Mouse (Mus musculus) right cerebral cortex, postnatal 10 days (tissue): ENCODE data around the gene Dhrs7b.
"Not testable (repeated sequence)": the region's sequence is repeated elsewhere in the genome, so short reads cannot be mapped to it uniquely, and the experiment has no call there.

Experiments
- DNase-seq, 2 experiments: peaks; one replicate each; pipeline ENCODE4 v3.0.0; 2021; ENCODE audit warnings: low spot score in 2 of 2

The Dhrs7b gene

DNA sequence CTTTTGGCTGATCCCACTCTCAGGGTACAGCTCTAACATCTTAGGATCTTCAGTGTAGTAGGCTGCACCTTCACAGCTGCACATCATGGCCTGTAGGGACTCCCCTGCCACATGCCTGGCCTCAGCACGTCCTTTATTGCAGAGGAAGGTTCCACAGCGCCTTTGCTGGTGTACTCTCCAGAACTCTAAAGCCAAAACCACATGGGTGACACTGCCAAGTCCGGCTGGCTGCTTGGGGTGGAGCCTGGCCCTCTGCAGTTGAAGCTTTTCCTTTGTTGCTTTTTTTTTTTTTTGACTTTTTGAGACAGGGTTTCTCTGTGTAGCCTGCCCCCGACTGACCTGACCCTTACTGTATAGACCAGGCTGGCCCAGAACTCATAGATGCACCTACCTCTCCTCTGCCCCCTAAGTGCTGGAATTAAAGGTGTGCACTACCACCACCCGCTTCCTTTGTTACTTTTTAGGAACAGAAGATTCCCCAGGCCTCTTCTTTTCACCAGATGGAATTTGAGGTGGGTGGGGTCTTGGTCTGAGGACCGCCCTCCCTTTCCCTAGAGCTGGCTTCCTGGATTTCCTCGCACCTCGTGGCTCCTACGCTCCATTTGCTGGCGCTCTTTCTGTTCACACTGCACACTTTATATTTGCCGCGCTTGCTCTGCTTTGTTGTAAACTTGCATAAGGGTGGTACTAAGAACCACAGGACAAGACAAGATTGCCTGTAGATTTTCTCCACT lies 11.2 kb downstream of the Dhrs7b start:
- no peak for DNase-seq

DNA sequence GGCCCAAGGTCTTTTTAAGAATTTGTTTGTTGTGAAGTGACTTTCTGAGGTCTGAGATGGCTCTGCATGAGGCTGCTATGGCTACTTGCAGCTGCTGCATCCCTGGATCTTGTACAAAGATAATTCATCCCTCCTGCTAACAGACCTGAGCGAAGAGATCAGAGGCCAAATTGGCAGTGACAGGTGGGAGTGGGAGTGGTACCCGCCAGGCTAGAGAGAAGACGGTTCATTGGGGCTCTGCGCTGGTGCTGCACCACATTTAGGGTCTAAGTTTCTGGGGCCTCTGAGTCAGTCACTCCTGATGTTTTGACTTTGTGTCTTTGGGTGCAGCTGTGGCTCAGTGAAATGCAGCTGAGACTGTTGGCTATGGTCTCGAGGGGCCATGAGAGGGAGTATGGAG lies 13.0 kb downstream of the Dhrs7b start:
- DNase-seq: no peak

GRCm38 (mm10) chr11:60845415-60845814 lies 15.0 kb downstream of the Dhrs7b start:
- no peak for DNase-seq

GRCm38 (mm10) chr11:60856587-60856986 lies 26.2 kb downstream of the Dhrs7b start:
- DNase-seq: no peak

- DNase-seq: no peak
Measured at GRCm38 (mm10) chr11:60861993-60862392, 31.6 kb downstream of the Dhrs7b start.

- no peak for DNase-seq
Measured at GRCm38 (mm10) chr11:60863196-60863595, 32.8 kb downstream of the Dhrs7b start.

DNA sequence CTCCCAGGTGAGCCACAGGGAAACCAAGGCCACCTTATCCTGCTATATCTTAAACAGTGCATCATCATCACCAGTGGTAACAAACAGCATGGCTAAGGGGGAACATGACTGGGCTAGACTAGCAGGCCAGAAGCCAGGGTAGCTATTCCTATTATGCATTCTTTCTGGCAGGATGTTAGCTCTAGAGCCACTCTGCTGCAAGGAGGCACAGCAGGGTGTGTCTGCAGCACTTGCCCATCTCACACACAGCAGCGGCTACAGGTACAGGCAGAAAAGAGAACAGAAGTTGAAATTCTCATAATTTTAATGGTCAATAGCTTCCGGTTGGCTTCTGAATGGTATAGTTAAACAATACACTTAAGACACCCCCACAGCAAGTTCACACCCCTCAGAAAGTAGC lies 33.7 kb downstream of the Dhrs7b start:
- DNase-seq: no peak

- DNase-seq: no peak
Measured at GRCm38 (mm10) chr11:60864916-60865315, 34.5 kb downstream of the Dhrs7b start.

DNA sequence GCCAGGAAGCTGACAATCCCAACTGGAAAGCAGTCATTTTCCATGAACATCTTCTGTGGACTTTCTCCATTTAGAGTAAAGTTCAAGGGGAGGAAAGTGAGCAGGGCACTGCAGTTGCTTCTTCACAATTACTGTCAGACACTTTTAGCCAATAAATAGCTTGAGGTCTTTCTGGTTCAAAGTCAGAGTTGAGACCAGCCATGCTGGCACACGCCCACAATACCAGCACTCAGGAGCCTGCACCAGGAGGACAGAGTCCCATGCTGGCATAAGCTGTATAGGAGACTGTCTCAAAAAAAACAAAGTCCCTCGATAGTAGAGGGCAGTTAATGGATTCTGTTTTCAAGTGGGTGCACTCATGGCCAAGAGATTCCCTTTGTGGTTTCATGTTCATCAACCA lies 35.6 kb downstream of the Dhrs7b start:
- no peak for DNase-seq

GRCm38 (mm10) chr11:60867456-60867855 lies 37.0 kb downstream of the Dhrs7b start:
- DNase-seq: no peak

DNA sequence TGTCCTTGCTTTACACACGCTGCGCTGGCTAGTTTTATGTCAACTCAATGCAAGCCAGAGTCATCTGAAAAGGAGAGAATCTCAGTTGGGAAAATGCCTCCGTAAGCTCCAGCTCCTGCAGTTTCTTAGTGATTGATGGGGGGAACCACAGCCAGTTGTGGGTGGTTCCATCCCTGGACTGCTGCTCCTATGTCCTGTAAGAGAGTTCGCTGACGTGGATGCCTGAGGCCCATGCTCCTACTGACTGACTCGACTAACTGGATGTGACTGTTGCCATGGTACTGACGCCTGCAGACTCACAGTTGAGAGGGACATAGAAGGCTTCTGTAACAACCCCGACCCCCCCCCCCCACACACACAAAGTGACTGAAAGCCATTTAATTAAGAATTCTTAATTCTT lies 37.5 kb downstream of the Dhrs7b start:
- no peak for DNase-seq

GRCm38 (mm10) chr11:60869471-60869870 lies 39.0 kb downstream of the Dhrs7b start:
- DNase-seq: not testable (repeated sequence)

DNA sequence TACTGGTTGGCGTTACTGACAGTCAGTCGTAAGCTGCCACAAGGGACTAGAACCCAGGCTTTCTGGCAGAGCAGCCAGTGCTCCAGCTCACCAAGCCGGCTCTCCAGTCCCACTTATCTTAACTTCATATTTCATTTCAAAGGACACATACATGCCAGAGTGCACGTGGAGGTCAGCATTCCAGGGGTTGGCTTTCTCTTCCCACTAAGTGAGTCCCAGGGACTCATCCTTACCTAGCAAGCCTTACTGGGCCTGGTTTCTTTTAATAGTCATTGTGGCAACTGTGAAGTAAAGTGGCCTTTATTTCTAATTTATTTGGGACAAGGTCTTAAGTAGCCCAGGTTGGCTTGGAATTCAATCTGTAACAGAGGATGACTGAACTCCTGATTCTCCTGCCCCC lies 41.0 kb downstream of the Dhrs7b start:
- DNase-seq: no peak

DNA sequence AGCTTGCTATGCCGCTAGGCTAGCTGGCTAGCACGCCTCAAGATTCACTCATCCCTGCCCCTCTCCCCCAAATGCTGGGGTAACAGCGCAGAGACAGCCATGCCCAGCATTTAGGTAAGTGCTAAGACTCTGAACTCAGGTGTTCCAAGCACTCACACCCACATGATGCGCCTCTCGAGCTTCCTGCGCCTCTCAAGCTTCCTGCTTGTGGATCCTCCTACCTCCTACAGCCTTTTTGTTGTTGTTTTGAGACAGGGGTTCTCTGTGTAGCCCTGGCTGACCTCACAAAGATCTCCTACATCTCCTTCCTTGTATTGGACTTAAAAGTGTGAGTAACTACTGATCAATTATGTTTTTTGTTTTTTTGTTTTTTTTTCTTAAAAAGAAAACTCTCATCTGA lies 42.7 kb downstream of the Dhrs7b start:
- no peak for DNase-seq

DNA sequence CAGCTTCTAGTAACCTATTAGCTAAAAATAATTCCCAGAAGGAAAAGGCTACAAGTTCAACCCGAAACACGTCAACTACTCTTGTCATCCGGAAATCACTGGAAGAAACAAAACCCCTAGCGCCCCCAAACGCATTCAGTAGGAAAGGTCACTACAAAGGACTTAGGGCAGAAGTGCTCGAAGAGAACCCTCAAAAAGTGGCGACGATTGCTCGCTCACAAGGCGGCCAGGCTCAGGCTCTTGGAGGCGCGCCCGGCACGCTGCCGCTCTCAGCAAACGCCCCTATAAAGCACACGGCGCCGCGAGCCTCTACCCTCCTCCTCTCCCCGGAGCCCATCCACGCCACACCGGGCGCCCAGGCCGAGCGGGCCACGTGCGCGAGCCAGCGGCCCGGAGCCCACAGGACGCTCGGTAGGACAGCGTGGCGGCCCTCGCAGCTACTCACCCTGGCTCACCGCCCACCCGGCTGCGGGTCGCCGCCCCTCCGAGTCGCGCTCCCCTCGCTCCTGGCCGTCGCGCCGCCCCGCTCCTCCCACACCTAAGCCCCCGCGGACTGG lies 47.7 kb downstream of the Dhrs7b start:
- DNase-seq: peak in 1 of 2 experiments; percentile 64

- peak; percentile 98 to 99 for DNase-seq
Measured at GRCm38 (mm10) chr11:60878675-60879294, 48.4 kb downstream of the Dhrs7b start, which contains the start of gene Tmem11. TSS of gene Tmem11 (minus strand) at chr11:60879272.

DNA sequence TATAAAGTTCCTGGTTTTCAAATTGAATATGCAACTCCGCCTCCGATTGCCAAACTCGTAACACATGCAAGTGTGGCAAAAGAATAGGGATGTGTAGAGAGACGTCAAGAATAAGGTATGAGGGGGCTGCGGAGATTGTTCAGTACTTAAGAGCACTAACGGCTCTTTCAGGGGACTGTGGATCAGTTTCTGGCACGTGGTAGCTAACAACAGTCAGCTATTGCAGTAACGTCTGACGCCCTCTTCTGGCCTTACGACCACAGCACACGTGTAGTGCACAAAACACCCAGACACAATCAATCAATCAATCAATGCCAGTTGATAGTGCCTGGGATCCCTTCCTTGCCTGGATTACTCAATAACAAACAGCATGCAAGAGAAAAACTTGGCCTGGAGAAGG lies 49.0 kb downstream of the Dhrs7b start:
- peak; percentile 69 to 75 for DNase-seq

- no peak for DNase-seq
Measured at GRCm38 (mm10) chr11:60880559-60880958, 50.1 kb downstream of the Dhrs7b start.

DNA sequence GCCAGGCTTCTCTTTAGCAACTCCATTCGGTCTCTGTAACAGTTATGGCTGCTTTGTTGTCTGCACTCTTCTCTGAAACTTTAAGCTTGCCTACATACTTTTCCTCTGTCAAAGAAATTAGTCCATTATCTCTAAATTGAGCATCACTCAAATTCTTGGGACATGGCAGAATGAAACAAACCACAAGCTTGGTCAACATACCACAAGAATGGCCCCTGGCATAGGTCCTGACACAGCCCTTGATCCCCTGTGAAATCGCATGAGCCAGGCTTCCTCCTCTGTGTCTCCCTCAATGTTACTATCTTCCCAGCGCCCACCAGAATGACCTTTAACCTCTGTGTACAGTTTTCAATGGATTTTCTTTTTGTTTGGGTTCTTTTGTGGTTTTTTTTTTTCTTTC lies 52.0 kb downstream of the Dhrs7b start:
- DNase-seq: no peak

DNA sequence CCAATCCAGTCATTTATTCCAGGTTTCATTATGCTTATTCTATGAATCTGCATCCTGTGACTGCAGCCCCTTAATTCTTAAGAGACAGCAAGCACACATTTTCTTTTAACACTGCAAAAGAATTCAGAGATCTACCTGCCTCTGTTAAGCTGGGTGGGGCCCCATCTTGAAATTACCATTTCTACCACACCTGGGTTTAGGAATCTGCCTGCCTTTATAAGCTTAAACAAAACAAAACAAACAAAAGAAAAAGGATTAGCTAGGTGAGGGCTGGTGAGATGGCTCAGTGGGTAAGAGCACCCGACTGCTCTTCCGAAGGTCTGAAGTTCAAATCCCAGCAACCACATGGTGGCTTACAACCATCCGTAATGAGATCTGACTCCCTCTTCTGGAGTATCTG lies 56.6 kb downstream of the Dhrs7b start:
- not testable (repeated sequence) for DNase-seq

GRCm38 (mm10) chr11:60889861-60890260 lies 59.4 kb downstream of the Dhrs7b start:
- no peak for DNase-seq

DNA sequence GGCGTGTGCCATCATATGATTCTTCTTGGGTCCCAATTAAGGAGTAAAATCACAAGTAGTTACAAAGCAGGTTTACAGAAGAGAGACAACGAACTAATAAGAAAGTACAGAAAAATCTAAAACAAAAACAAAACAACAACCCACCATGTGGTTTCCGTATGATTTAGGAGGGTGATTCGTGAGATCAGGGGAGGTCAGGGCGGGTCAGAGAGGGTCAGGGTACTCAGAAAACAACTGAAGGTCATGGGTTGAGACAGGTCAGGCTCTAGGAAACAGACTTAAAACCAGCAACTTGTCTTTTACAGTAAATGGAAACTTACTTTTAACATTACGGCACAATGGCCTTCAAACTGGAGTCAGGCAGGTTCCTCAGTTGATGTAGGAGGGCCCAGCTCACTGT lies 59.9 kb downstream of the Dhrs7b start:
- DNase-seq: no peak

DNA sequence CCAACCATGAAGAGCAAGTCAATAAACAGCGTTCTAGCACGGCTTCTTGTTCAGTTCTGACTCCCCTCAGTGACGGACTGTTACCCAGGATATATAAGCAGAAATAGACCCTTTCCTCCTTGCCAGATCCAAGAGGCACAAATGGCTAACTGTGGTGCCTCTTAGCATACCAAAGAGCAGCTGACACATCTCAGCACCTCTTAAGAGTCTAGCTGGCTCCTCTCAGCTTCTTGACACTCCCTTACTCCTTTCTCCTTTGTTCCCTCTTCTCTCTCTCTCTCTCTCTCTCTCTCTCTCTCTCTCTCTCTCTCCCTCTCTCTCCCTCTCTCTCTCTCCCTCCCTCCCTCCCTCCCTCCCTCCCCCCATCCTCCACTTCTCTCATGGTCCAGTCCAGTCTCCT lies 60.3 kb downstream of the Dhrs7b start:
- no peak for DNase-seq
